Mouse (Mus musculus): Measurements from ENCODE around the gene Pik3r6. TPM values are rescaled to one million over a fixed set of nuclear protein-coding genes. Genes with fewer than 3 reads are reported as not detected.

Pik3r6 gene
- total RNA-seq, 2 experiments from 2014 or later, result 3.8 to 4.1 TPM

GRCm38 (mm10) chr11:68521352-68521751, 18.5 kb downstream of the Pik3r6 start:
- DNase-seq (ENCODE audit: low spot score in 2 of 2), result no peak
- intact Hi-C loops (cut with DNase I), result no loop called here

- DNase-seq (ENCODE audit: low spot score in 2 of 2), result peak in 1 of 2 experiments; percentile 37
- intact Hi-C loops (cut with DNase I), result no loop called here
Measured at GRCm38 (mm10) chr11:68526441-68526840, 23.6 kb downstream of the Pik3r6 start.

- intact Hi-C loops (cut with DNase I), result no loop called here
Measured at GRCm38 (mm10) chr11:68531066-68531806, 28.4 kb downstream of the Pik3r6 start.

GRCm38 (mm10) chr11:68531941-68532535, 29.2 kb downstream of the Pik3r6 start:
- intact Hi-C loops (cut with DNase I), result no loop called here
- no peak for DNase-seq (ENCODE audit: low spot score in 2 of 2)

More at GRCm38 (mm10) chr11:68531066-68531806, 28.4 kb downstream of the Pik3r6 start:
- DNase-seq (ENCODE audit: low spot score in 2 of 2), result peak; percentile 76 to 80

- intact Hi-C loops (cut with DNase I), result no loop called here
- no peak for DNase-seq (ENCODE audit: low spot score in 2 of 2)
Measured at GRCm38 (mm10) chr11:68532773-68533172, 30.0 kb downstream of the Pik3r6 start.

GRCm38 (mm10) chr11:68533971-68534475, 31.2 kb downstream of the Pik3r6 start:
- no peak for DNase-seq (ENCODE audit: low spot score in 2 of 2)
- intact Hi-C loops (cut with DNase I), result no loop called here

GRCm38 (mm10) chr11:68536026-68536425, 33.2 kb downstream of the Pik3r6 start:
- no peak for DNase-seq (ENCODE audit: low spot score in 2 of 2)
- intact Hi-C loops (cut with DNase I), result no loop called here

- intact Hi-C loops (cut with DNase I), result no loop called here
- peak; percentile 52 to 67 for DNase-seq (ENCODE audit: low spot score in 2 of 2)
Measured at GRCm38 (mm10) chr11:68536465-68536864, 33.6 kb downstream of the Pik3r6 start.

- intact Hi-C loops (cut with DNase I), result no loop called here
- peak in 1 of 2 experiments; percentile 48 for DNase-seq (ENCODE audit: low spot score in 2 of 2)
Measured at GRCm38 (mm10) chr11:68539621-68540020, 36.8 kb downstream of the Pik3r6 start.

GRCm38 (mm10) chr11:68544554-68544953, 41.7 kb downstream of the Pik3r6 start:
- intact Hi-C loops (cut with DNase I), result no loop called here
- DNase-seq (ENCODE audit: low spot score in 2 of 2), result no peak

GRCm38 (mm10) chr11:68545172-68545571, 42.4 kb downstream of the Pik3r6 start:
- no peak for DNase-seq (ENCODE audit: low spot score in 2 of 2)
- intact Hi-C loops (cut with DNase I), result loop anchor here (5.0 kb wide), 1 partner anchor 58 kb away; no protein-coding TSS in a partner anchor

GRCm38 (mm10) chr11:68545682-68546222, 42.9 kb downstream of the Pik3r6 start:
- no peak for DNase-seq (ENCODE audit: low spot score in 2 of 2)
- intact Hi-C loops (cut with DNase I), result loop anchor here (5.0 kb wide), 1 partner anchor 58 kb away; no protein-coding TSS in a partner anchor

GRCm38 (mm10) chr11:68547484-68547883, 44.7 kb downstream of the Pik3r6 start:
- intact Hi-C loops (cut with DNase I), result loop anchor here (5.0 kb wide), 1 partner anchor 60 kb away; no protein-coding TSS in a partner anchor
- no peak for DNase-seq (ENCODE audit: low spot score in 2 of 2)

GRCm38 (mm10) chr11:68549597-68549996, 46.8 kb downstream of the Pik3r6 start:
- intact Hi-C loops (cut with DNase I), result loop anchor here (5.0 kb wide), 1 partner anchor 62 kb away; no protein-coding TSS in a partner anchor
- DNase-seq (ENCODE audit: low spot score in 2 of 2), result no peak

GRCm38 (mm10) chr11:68550358-68550757, 47.5 kb downstream of the Pik3r6 start:
- no peak for DNase-seq (ENCODE audit: low spot score in 2 of 2)
- intact Hi-C loops (cut with DNase I), result no loop called here

GRCm38 (mm10) chr11:68553981-68554471, 51.2 kb downstream of the Pik3r6 start:
- no peak for DNase-seq (ENCODE audit: low spot score in 2 of 2)
- intact Hi-C loops (cut with DNase I), result no loop called here

- intact Hi-C loops (cut with DNase I), result no loop called here
- no peak for DNase-seq (ENCODE audit: low spot score in 2 of 2)
Measured at GRCm38 (mm10) chr11:68555918-68556584, 53.2 kb downstream of the Pik3r6 start, which contains the start of gene Mfsd6l. Gene Mfsd6l, plus strand, starts transcription at chr11:68556186.

- intact Hi-C loops (cut with DNase I), result no loop called here
- no peak for DNase-seq (ENCODE audit: low spot score in 2 of 2)
Measured at GRCm38 (mm10) chr11:68559546-68559945, 56.7 kb downstream of the Pik3r6 start.

Measured in left cerebral cortex, postnatal 14 days (tissue).